Mouse (Mus musculus) liver, adult (tissue): ENCODE data around the gene Lmo1.

Source experiments
- GATA4 ChIP-seq: IDR thresholded peaks from 2 replicates; pipeline ENCODE4 v1.6.1; 2014; ENCODE audit warnings: mild to moderate bottlenecking, low read length; ENCODE audit not compliant: insufficient replicate concordance

Gene Lmo1

GRCm38 (mm10) chr7:109174949-109175669 lies at the start of gene Lmo1:
Lmo1 (minus strand) TSS chr7:109175207.
- no peak for TF ChIP-seq GATA4

DNA sequence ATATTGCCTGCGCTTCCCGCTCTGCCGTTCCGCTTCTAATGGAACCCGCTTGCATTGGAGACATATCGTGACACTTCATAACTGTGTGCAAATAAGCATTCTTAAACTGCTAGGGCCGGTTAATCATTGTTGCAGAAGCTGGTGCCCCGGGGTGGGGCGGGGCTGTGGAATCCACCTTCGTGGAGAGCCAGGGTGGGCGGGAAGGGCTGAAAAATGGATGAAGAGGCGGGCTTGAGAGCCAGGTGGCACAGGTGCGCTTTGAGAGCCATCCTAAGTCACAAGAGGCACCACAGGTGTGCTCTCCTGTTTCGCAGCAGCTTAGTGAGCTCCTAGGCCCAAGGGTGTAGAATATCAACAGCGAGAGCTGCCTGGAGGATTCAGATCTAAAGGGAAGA lies 46.7 kb upstream of the Lmo1 start:
- no peak for TF ChIP-seq GATA4

- no peak for TF ChIP-seq GATA4
Measured at GRCm38 (mm10) chr7:109220766-109221715, 46.0 kb upstream of the Lmo1 start.

DNA sequence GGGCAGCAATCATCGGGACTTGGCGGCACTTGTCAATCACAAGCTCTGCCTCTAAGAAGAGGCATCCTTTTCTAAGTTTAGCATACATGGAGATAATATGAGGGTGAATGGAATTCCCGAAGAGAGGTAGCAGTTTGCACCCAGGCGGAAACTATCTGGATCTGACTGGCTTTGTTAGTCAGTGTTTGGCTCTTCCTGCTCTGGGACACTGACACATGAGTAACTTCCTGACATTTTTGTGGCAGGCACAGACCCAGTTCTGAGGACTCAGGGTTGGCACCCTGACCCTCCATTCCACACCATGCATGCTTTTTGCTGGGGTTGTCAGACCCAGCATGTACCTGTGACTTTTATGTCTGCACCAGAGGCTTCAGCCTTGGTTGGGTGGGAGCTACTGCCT lies 45.0 kb upstream of the Lmo1 start:
- no peak for TF ChIP-seq GATA4

GRCm38 (mm10) chr7:109218977-109219271 lies 43.9 kb upstream of the Lmo1 start:
- no peak for TF ChIP-seq GATA4

- no peak for TF ChIP-seq GATA4
Measured at GRCm38 (mm10) chr7:109218130-109218976, 43.3 kb upstream of the Lmo1 start.

DNA sequence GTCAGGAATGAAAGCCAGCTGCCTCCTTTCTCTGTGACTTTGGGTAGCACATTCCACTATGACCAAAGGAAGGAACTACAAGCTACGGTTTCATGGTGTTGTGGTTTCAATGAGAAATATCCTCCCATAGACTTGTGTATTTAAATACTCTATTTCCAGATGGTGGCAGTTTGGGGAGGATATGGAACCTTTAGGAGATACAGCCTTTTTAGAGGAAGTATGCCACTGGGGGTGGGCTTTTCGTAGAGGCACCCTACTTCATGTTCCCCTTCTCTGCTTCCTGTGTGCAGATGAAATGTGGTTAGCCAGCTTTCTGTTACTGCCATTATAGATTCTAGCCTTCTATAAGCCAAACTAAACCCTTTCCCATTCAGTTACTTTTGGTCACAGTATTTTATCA lies 34.8 kb upstream of the Lmo1 start:
- TF ChIP-seq GATA4: no peak

GRCm38 (mm10) chr7:109207811-109208210 lies 32.8 kb upstream of the Lmo1 start:
- no peak for TF ChIP-seq GATA4

- TF ChIP-seq GATA4: no peak
Measured at GRCm38 (mm10) chr7:109206358-109206757, 31.4 kb upstream of the Lmo1 start.

- no peak for TF ChIP-seq GATA4
Measured at GRCm38 (mm10) chr7:109203140-109203539, 28.1 kb upstream of the Lmo1 start.

DNA sequence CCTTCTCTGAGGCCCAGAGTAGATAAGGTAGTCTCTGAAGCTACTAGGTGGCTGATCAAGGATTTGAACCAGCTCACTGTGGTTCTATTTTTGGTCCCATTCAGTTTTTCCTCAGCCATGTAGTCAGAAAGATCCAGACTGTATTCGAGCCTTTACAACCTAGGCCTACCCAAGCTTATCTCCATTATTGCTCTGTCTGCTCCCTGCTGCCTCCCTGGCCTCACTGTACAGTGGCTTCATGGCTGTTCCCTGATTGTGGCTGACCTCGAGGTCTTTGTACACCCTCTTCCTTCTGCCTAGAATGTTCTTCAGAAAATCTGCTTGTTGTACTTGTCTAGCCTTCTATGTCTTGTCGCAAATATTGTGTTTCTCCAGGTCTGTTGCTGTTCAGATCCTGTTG lies 25.6 kb upstream of the Lmo1 start:
- TF ChIP-seq GATA4: no peak

DNA sequence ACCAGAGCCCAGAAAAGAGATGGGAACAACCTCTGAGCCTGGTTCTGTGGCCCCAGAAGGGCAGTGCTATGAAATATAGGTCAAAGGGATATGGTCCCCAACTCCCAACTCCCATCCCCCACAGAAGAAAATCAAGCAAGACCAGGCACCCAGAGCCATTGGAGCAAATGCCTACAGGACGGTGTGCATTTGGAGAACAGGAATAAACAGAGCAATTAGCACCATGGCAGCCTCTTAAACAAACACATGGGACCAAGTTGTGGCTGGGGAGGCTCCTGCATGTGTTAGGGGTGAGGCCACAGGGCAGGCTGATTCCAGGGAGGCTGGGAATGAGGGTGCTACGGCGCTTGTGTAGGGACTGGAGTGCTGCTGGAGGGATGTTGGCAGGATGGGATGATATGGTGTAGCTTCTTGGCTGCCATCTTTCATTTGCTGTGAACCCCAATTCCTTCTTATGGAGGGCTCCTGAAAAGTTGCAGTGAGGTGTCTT lies 22.2 kb upstream of the Lmo1 start:
- TF ChIP-seq GATA4: no peak

DNA sequence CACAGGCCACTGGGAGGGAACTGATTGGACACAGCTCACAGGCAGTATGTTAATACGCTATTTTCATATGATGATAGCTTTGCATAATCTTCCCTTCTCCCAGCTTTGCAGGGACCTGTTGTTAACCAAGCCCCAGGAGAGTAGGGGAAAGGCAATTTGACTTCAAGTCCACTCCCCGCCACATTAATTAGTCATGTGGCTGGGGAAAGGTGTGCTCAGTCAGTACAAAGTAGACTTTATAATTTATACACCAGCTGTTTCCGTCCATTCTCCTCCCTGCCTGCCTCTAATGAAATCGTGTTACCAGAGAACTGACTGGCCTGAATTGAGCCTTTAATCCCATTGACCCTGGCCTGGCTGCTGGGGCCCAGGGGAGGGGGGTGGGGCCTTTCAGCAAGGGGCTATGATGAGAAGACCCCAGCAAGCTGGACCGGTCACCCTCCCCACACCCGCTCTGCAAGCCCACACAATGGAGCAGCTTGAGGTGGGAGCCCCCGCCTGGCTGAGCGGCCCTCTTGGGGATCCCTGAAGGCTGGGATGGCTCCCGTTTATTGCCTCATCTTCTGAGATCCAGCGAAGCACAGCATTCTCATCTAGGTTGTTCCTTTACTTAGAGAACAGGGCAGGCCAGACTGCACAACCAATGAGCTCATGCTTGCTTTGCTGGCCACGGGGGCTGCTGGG lies 21.5 kb upstream of the Lmo1 start:
- TF ChIP-seq GATA4: no peak

- TF ChIP-seq GATA4: no peak
Measured at GRCm38 (mm10) chr7:109195982-109196381, 21.0 kb upstream of the Lmo1 start.

- TF ChIP-seq GATA4: no peak
Measured at GRCm38 (mm10) chr7:109194850-109195249, 19.8 kb upstream of the Lmo1 start.
